In the genomic region with DNA sequence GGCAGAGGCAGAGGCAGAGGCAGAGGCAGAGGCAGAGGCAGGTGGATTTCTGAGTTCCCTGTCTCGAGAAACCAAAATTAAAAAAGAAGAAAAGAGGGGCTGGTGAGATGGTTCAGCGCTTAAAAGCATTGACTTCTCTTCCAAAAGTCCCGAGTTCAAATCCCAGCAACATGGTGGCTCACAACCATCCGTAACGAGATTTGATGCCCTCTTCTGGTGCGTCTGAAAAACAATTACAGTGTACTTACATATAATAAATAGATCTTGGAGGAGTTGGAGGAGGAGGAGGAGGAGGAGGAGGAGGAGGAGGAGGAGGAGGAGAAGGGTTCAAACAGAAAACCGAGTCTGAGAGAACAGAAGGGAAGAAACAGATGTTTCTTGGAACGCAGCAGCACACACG, we compare ENCODE assay signal across 8 mouse cellular contexts. TPM values are rescaled to one million over a fixed set of nuclear protein-coding genes. Genes with fewer than 3 reads are reported as not detected.
DNase-seq lines count a peak whose midpoint lies in the region; ATAC-seq and TF ChIP-seq lines count a peak whose summit lies in the region.

No protein-coding gene starts in this region.

- H3K36me3 ChIP-seq in neural tube, embryonic 11.5 days (ENCODE audit: control insufficient read depth, insufficient read depth, low read length), result no peaks in the 10 kb centered on the region
- peaks cover 5% of the 10 kb centered on the region; the same call in 1 of the 2 replicates for H3K36me3 ChIP-seq in limb, embryonic 13.5 days
- H3K36me3 ChIP-seq in stomach, embryonic 14.5 days (ENCODE audit: control insufficient read depth, insufficient read depth, low read length), result no peaks in the 10 kb centered on the region

- DNase-seq in cerebellum, adult 2 months, result no peak
- no peak for DNase-seq in cerebellum, adult 11 months
- DNase-seq in neural tube, embryonic 11.5 days (ENCODE audit: low spot score), result no peak
- DNase-seq in neural tube, embryonic 10.5 days (ENCODE audit: extremely low spot score, low spot score), result no peak
- DNase-seq in frontal cortex, postnatal 25 days (ENCODE audit: low spot score in 2 of 2), result no peak
- no peak for DNase-seq in spleen, postnatal 10 days (ENCODE audit: low spot score in 2 of 2)

- no peaks in the 10 kb centered on the region; the same call in 1 of the 2 replicates for H3K4me1 ChIP-seq in cerebellum, adult 2 months (ENCODE audit: control insufficient read depth, insufficient read depth, low read length)
- H3K4me1 ChIP-seq in neural tube, embryonic 11.5 days (ENCODE audit: control insufficient read depth, insufficient read depth, low read length), result no peaks in the 10 kb centered on the region
- H3K4me1 ChIP-seq in limb, embryonic 13.5 days, result peaks cover 5% of the 10 kb centered on the region; the same call in 1 of the 2 replicates
- H3K4me1 ChIP-seq in stomach, embryonic 14.5 days (ENCODE audit: control insufficient read depth, insufficient read depth, low read length), result no peaks in the 10 kb centered on the region

- TF ChIP-seq POLR2A in cerebellum, adult 2 months (IDR thresholded peaks at IDR 0.05; ENCODE audit: borderline replicate concordance, insufficient read depth, low read length), result no peak

- TF ChIP-seq CTCF in cerebellum, adult 2 months (IDR thresholded peaks at IDR 0.05; ENCODE audit: borderline replicate concordance, insufficient read depth, low read depth, low read length), result no peak

- 16% methylated on average over 9 of the region's 9 CpGs for WGBS in cerebellum, adult 2 months
- 38% methylated on average over 9 of the region's 9 CpGs for WGBS in neural tube, embryonic 11.5 days
- 33% methylated on average over 9 of the region's 9 CpGs for WGBS in limb, embryonic 13.5 days
- WGBS in stomach, embryonic 14.5 days, result 36% methylated on average over 9 of the region's 9 CpGs

- no peaks in the 10 kb centered on the region for H3K9me3 ChIP-seq in neural tube, embryonic 11.5 days (ENCODE audit: control insufficient read depth, low read length)
- no peaks in the 10 kb centered on the region for H3K9me3 ChIP-seq in limb, embryonic 13.5 days
- H3K9me3 ChIP-seq in stomach, embryonic 14.5 days (ENCODE audit: control insufficient read depth, low read depth, low read length), result no peaks in the 10 kb centered on the region

- peak overlapping the region; percentile 31; the same call in 1 of the 2 replicates for H3K4me2 ChIP-seq in neural tube, embryonic 11.5 days (ENCODE audit: low read depth)
- peak overlapping the region; percentile 63 for H3K4me2 ChIP-seq in limb, embryonic 13.5 days (replicated peaks)
- H3K4me2 ChIP-seq in stomach, embryonic 14.5 days (replicated peaks; ENCODE audit: low read depth, low read length), result peak overlapping the region; percentile 18; the same call in 1 of the 2 replicates

- H3K27me3 ChIP-seq in cerebellum, adult 2 months (ENCODE audit: control insufficient read depth, insufficient read depth, low read length), result no peaks in the 10 kb centered on the region
- no peaks in the 10 kb centered on the region for H3K27me3 ChIP-seq in neural tube, embryonic 11.5 days (ENCODE audit: control insufficient read depth, insufficient read depth, low read length)
- H3K27me3 ChIP-seq in limb, embryonic 13.5 days, result no peaks in the 10 kb centered on the region
- H3K27me3 ChIP-seq in stomach, embryonic 14.5 days (ENCODE audit: control insufficient read depth, insufficient read depth, low read length), result no peaks in the 10 kb centered on the region

- ATAC-seq in neural tube, embryonic 11.5 days (ENCODE audit: insufficient read depth, low FRiP score, low TSS enrichment), result peak; percentile 7; the same call in 1 of the 2 replicates
- no peak for ATAC-seq in limb, embryonic 13.5 days (ENCODE audit: low FRiP score, low read depth)
- ATAC-seq in stomach, embryonic 14.5 days (ENCODE audit: insufficient number of reproducible peaks, insufficient read depth, low FRiP score, low read depth), result no peak

- H3K9ac ChIP-seq in neural tube, embryonic 11.5 days (ENCODE audit: low read length), result peak overlapping the region; percentile 48
- peak overlapping the region; percentile 58; the same call in 1 of the 2 replicates for H3K9ac ChIP-seq in limb, embryonic 13.5 days
- no peak overlapping the region; the same call in 1 of the 2 replicates for H3K9ac ChIP-seq in stomach, embryonic 14.5 days (replicated peaks; ENCODE audit: low read depth, low read length)

- peak overlapping the region; percentile 23 for H3K27ac ChIP-seq in cerebellum, adult 2 months (ENCODE audit: insufficient read depth, low read length)
- 0 out of 2 replicates have a peak overlapping the region, but pooled peaks have one; percentile 14 for H3K27ac ChIP-seq in neural tube, embryonic 11.5 days (ENCODE audit: low read depth, low read length)
- H3K27ac ChIP-seq in limb, embryonic 13.5 days, result peak overlapping the region; percentile 44; the same call in 1 of the 2 replicates
- H3K27ac ChIP-seq in stomach, embryonic 14.5 days (ENCODE audit: low read length), result peak overlapping the region; percentile 86

- peak overlapping the region; percentile 64 for H3K4me3 ChIP-seq in cerebellum, adult 2 months (replicated peaks; ENCODE audit: insufficient read depth, low read depth, low read length)
- peak overlapping the region; percentile 51 for H3K4me3 ChIP-seq in neural tube, embryonic 11.5 days (ENCODE audit: low read depth, low read length)
- H3K4me3 ChIP-seq in limb, embryonic 13.5 days, result peak overlapping the region; percentile 56
- peak overlapping the region; percentile 46 for H3K4me3 ChIP-seq in stomach, embryonic 14.5 days (ENCODE audit: low read depth, low read length)

RNA-seq across cellular contexts. Expression of gene Lamtor1, which starts 10.0 kb away (rescaled TPM):
- 197 and 210 TPM in 2 replicates for polyA plus RNA-seq in cerebellum, adult 2 months (2012; rRNA removed)
- 134 and 144 TPM in 2 replicates for polyA plus RNA-seq in neural tube, embryonic 11.5 days (2014; fragmentation: Nextera tagmentation; extraction: Ambion mirVana)
- 160 and 162 TPM in 2 replicates for polyA plus RNA-seq in limb, embryonic 13.5 days (2015; fragmentation: Nextera tagmentation; extraction: Ambion mirVana)
- 148 and 159 TPM in 2 replicates for polyA plus RNA-seq in stomach, embryonic 14.5 days (2014; fragmentation: Nextera tagmentation; extraction: Ambion mirVana)

RNA-seq across cellular contexts. Expression of gene Tomt, which starts 10.5 kb away (rescaled TPM):
- 0.13 and 0.21 TPM in 2 replicates for polyA plus RNA-seq in cerebellum, adult 2 months (2012; rRNA removed)
- polyA plus RNA-seq in neural tube, embryonic 11.5 days (2014; fragmentation: Nextera tagmentation; extraction: Ambion mirVana), result 0.53 and 1.0 TPM in 2 replicates
- polyA plus RNA-seq in limb, embryonic 13.5 days (2015; fragmentation: Nextera tagmentation; extraction: Ambion mirVana), result 0.29 and 0.68 TPM in 2 replicates
- 0.13 and 0.74 TPM in 2 replicates for polyA plus RNA-seq in stomach, embryonic 14.5 days (2014; fragmentation: Nextera tagmentation; extraction: Ambion mirVana)

RNA-seq across cellular contexts. Expression of gene Folr1, which starts 25.1 kb away (rescaled TPM):
- 8.0 and 18.5 TPM in 2 replicates for polyA plus RNA-seq in cerebellum, adult 2 months (2012; rRNA removed)
- 0.49 and 0.91 TPM in 2 replicates for polyA plus RNA-seq in neural tube, embryonic 11.5 days (2014; fragmentation: Nextera tagmentation; extraction: Ambion mirVana)
- 0.52 and 0.64 TPM in 2 replicates for polyA plus RNA-seq in limb, embryonic 13.5 days (2015; fragmentation: Nextera tagmentation; extraction: Ambion mirVana)
- 1.1 and 1.9 TPM in 2 replicates for polyA plus RNA-seq in stomach, embryonic 14.5 days (2014; fragmentation: Nextera tagmentation; extraction: Ambion mirVana)

RNA-seq across cellular contexts. Expression of gene Anapc15, which starts 32.2 kb away (rescaled TPM):
- polyA plus RNA-seq in cerebellum, adult 2 months (2012; rRNA removed), result 44.7 and 47.3 TPM in 2 replicates
- 79.9 and 87.3 TPM in 2 replicates for polyA plus RNA-seq in neural tube, embryonic 11.5 days (2014; fragmentation: Nextera tagmentation; extraction: Ambion mirVana)
- 70.6 and 71.6 TPM in 2 replicates for polyA plus RNA-seq in limb, embryonic 13.5 days (2015; fragmentation: Nextera tagmentation; extraction: Ambion mirVana)
- polyA plus RNA-seq in stomach, embryonic 14.5 days (2014; fragmentation: Nextera tagmentation; extraction: Ambion mirVana), result 72.0 and 74.3 TPM in 2 replicates

RNA-seq across cellular contexts. Expression of gene Lrrc51, which starts 38.0 kb away (rescaled TPM):
- polyA plus RNA-seq in cerebellum, adult 2 months (2012; rRNA removed), result 10.2 and 12.4 TPM in 2 replicates
- 7.9 and 8.8 TPM in 2 replicates for polyA plus RNA-seq in neural tube, embryonic 11.5 days (2014; fragmentation: Nextera tagmentation; extraction: Ambion mirVana)
- 8.2 and 13.4 TPM in 2 replicates for polyA plus RNA-seq in limb, embryonic 13.5 days (2015; fragmentation: Nextera tagmentation; extraction: Ambion mirVana)
- 8.7 and 11.6 TPM in 2 replicates for polyA plus RNA-seq in stomach, embryonic 14.5 days (2014; fragmentation: Nextera tagmentation; extraction: Ambion mirVana)

Comparison
In these comparisons a context has a peak if more than half of its experiments do, and no peak if none do; other contexts are left out.
1. H3K27ac ChIP-seq: peak in every context shown above with its lines; median percentile 86 in stomach, embryonic 14.5 days; 44 in limb, embryonic 13.5 days; 23 in cerebellum, adult 2 months; 14 in neural tube, embryonic 11.5 days.